Mouse (Mus musculus) regulatory T cell (primary cell): Measurements from ENCODE around the gene Saxo2.

Experiments used
- in situ Hi-C: fragments of 300-600 bp; cut with MboI, MseI; formaldehyde crosslinking; loops from one replicate; pipeline ENCODE4 v1.15.1; 2025; ENCODE audit warnings: high pct_unique_total_duplicates

Gene Saxo2

GRCm38 (mm10) chr7:82648353-82649080, at the start of gene Saxo2, which contains the start of gene Efl1:
TSS of gene Saxo2 (minus strand) at chr7:82648528.
TSS of gene Efl1 (plus strand) at chr7:82648614.
- in situ Hi-C loops = no loop called here

- in situ Hi-C loops = no loop called here
Observed at GRCm38 (mm10) chr7:82697668-82698067, 49.3 kb upstream of the Saxo2 start.

- in situ Hi-C loops = no loop called here
Observed at GRCm38 (mm10) chr7:82691021-82691738, 42.9 kb upstream of the Saxo2 start.

- in situ Hi-C loops = no loop called here
Observed at GRCm38 (mm10) chr7:82688736-82689135, 40.4 kb upstream of the Saxo2 start.

GRCm38 (mm10) chr7:82679901-82680300, 31.6 kb upstream of the Saxo2 start:
- in situ Hi-C loops = no loop called here

- in situ Hi-C loops = no loop called here
Observed at GRCm38 (mm10) chr7:82676834-82677233, 28.5 kb upstream of the Saxo2 start.

- in situ Hi-C loops = no loop called here
Observed at GRCm38 (mm10) chr7:82676001-82676400, 27.7 kb upstream of the Saxo2 start.

GRCm38 (mm10) chr7:82664604-82665003, 16.3 kb upstream of the Saxo2 start:
- in situ Hi-C loops = no loop called here

GRCm38 (mm10) chr7:82649081-82649445, 735 bp upstream of the Saxo2 start:
- in situ Hi-C loops = no loop called here

- in situ Hi-C loops = no loop called here
Observed at GRCm38 (mm10) chr7:82647909-82648308, 419 bp downstream of the Saxo2 start.

- in situ Hi-C loops = no loop called here
Observed at GRCm38 (mm10) chr7:82647183-82647582, 1.1 kb downstream of the Saxo2 start.

GRCm38 (mm10) chr7:82625342-82625741, 23.0 kb downstream of the Saxo2 start:
- in situ Hi-C loops = no loop called here

GRCm38 (mm10) chr7:82609629-82610028, 38.7 kb downstream of the Saxo2 start:
- in situ Hi-C loops = no loop called here

- in situ Hi-C loops = no loop called here
Observed at GRCm38 (mm10) chr7:82605425-82605824, 42.9 kb downstream of the Saxo2 start.

- in situ Hi-C loops = no loop called here
Observed at GRCm38 (mm10) chr7:82602008-82602407, 46.3 kb downstream of the Saxo2 start.

GRCm38 (mm10) chr7:82590931-82591330, 57.4 kb downstream of the Saxo2 start:
- in situ Hi-C loops = no loop called here
